Mouse (Mus musculus) myocyte (in vitro differentiated cells): ENCODE data around the gene Shox2.

Source experiments
- CEBPB ChIP-seq: IDR thresholded peaks from 2 replicates; pipeline ENCODE4 v1.6.1; 2011; ENCODE audit warnings: mild to moderate bottlenecking, moderate library complexity; ENCODE audit not compliant: poor library complexity, insufficient read depth, severe bottlenecking
- E2F4 ChIP-seq: IDR thresholded peaks from one replicate; pipeline ENCODE4 v1.6.1; 2011; ENCODE audit warnings: mild to moderate bottlenecking, control low read depth, moderate library complexity; ENCODE audit not compliant: insufficient read depth
- MAX ChIP-seq: IDR thresholded peaks from one replicate; pipeline ENCODE4 v1.6.1; 2011; ENCODE audit warnings: low read depth, mild to moderate bottlenecking, control low read depth
- MYOD1 ChIP-seq, 3 experiments: IDR thresholded peaks; one replicate each; pipeline ENCODE4 v1.6.1; 2011; ENCODE audit warnings: control low read depth in 2 of 3, low read depth in 2 of 3, mild to moderate bottlenecking in 2 of 3, moderate library complexity in 1 of 3; ENCODE audit not compliant: insufficient read length in 2 of 3, control insufficient read depth in 1 of 3
- MYOG ChIP-seq, 3 experiments: IDR thresholded peaks; one replicate each; pipeline ENCODE4 v1.6.1; 2011; ENCODE audit warnings: control low read depth in 2 of 3, low read depth in 2 of 3, mild to moderate bottlenecking in 2 of 3; ENCODE audit not compliant: insufficient read length in 2 of 3, control insufficient read depth in 1 of 3, insufficient read depth in 1 of 3
- POLR2A ChIP-seq: IDR thresholded peaks from one replicate; pipeline ENCODE4 v1.6.1; 2011; ENCODE audit warnings: low read depth, mild to moderate bottlenecking, control low read depth, moderate library complexity; ENCODE audit not compliant: insufficient read length
- POLR2AphosphoS2 ChIP-seq: IDR thresholded peaks from one replicate; pipeline ENCODE4 v1.6.1; 2011; ENCODE audit warnings: low read depth, control low read depth; ENCODE audit not compliant: insufficient read length
- REST ChIP-seq: IDR thresholded peaks from one replicate; pipeline ENCODE4 v1.6.1; 2011; ENCODE audit warnings: mild to moderate bottlenecking, control low read depth, moderate library complexity; ENCODE audit not compliant: insufficient read depth, insufficient read length
- SRF ChIP-seq: IDR thresholded peaks from one replicate; pipeline ENCODE4 v1.6.1; 2011; ENCODE audit warnings: low read depth; ENCODE audit not compliant: control insufficient read depth, insufficient read length
- TCF12 ChIP-seq: IDR thresholded peaks from one replicate; pipeline ENCODE4 v1.6.1; 2011; ENCODE audit warnings: mild to moderate bottlenecking, control low read depth; ENCODE audit not compliant: poor library complexity, insufficient read depth, severe bottlenecking
- TCF3 ChIP-seq: IDR thresholded peaks from one replicate; pipeline ENCODE4 v1.6.1; 2011; ENCODE audit warnings: low read depth, control low read depth; ENCODE audit not compliant: insufficient read length
- USF1 ChIP-seq: IDR thresholded peaks from one replicate; pipeline ENCODE4 v1.6.1; 2011; ENCODE audit warnings: low read depth, mild to moderate bottlenecking, control low read depth, moderate library complexity

GRCm38 (mm10) chr3:66982181-66982911, 775 bp upstream of the Shox2 start:
- peak; percentile 25 for TF ChIP-seq POLR2A
- TF ChIP-seq TCF3: no peak
- no peak for TF ChIP-seq USF1
- peak in 2 of 3 experiments; percentile 16 for TF ChIP-seq MYOD1 (IDR thresholded peaks at IDR 0.05; ENCODE audit: control insufficient read depth in 1 of 3, insufficient read length in 2 of 3, low read depth in 2 of 3)
- no peak for TF ChIP-seq POLR2AphosphoS2
- no peak for TF ChIP-seq TCF12
- no peak for TF ChIP-seq REST
- TF ChIP-seq CEBPB: no peak
- TF ChIP-seq MAX: no peak
- no peak for TF ChIP-seq SRF
- TF ChIP-seq E2F4: no peak
- TF ChIP-seq MYOG (IDR thresholded peaks at IDR 0.05; ENCODE audit: control insufficient read depth in 1 of 3, insufficient read depth in 1 of 3, insufficient read length in 2 of 3, low read depth in 2 of 3): peak in 1 of 3 experiments; percentile 27
